Mouse (Mus musculus): Measurements from ENCODE around the gene Bcl2l12.

The Bcl2l12 gene

GRCm38 (mm10) chr7:44959281-44959680 lies 39.2 kb downstream of the Bcl2l12 start:
- no peak for DNase-seq (ENCODE audit: inconsistent ontology term)

GRCm38 (mm10) chr7:44958208-44958607 lies 40.3 kb downstream of the Bcl2l12 start:
- DNase-seq (ENCODE audit: inconsistent ontology term): no peak

GRCm38 (mm10) chr7:44957183-44957835 lies 41.2 kb downstream of the Bcl2l12 start:
- no peak for DNase-seq (ENCODE audit: inconsistent ontology term)

GRCm38 (mm10) chr7:44956266-44956665 lies 42.2 kb downstream of the Bcl2l12 start:
- no peak for DNase-seq (ENCODE audit: inconsistent ontology term)

- no peak for DNase-seq (ENCODE audit: inconsistent ontology term)
These were observed 42.9 kb downstream of the Bcl2l12 start for GRCm38 (mm10) chr7:44955628-44956027.

- DNase-seq (ENCODE audit: inconsistent ontology term): peak; percentile 59
These were observed 44.2 kb downstream of the Bcl2l12 start for GRCm38 (mm10) chr7:44954091-44954885.

- no peak for DNase-seq (ENCODE audit: inconsistent ontology term)
These were observed 45.0 kb downstream of the Bcl2l12 start for GRCm38 (mm10) chr7:44953561-44953960.

GRCm38 (mm10) chr7:44952611-44953306 lies 45.8 kb downstream of the Bcl2l12 start:
- peak; percentile 97 for DNase-seq (ENCODE audit: inconsistent ontology term)

GRCm38 (mm10) chr7:44951960-44952359 lies 46.6 kb downstream of the Bcl2l12 start:
- peak; percentile 86 for DNase-seq (ENCODE audit: inconsistent ontology term)

- no peak for DNase-seq (ENCODE audit: inconsistent ontology term)
These were observed 48.6 kb downstream of the Bcl2l12 start for GRCm38 (mm10) chr7:44949922-44950321.

GRCm38 (mm10) chr7:44942904-44943303 lies 55.6 kb downstream of the Bcl2l12 start, which contains the start of gene Tsks:
Tsks (plus strand) TSS chr7:44943204.
- no peak for DNase-seq (ENCODE audit: inconsistent ontology term)

Measured in Muller cell, postnatal 12 days (primary cell).